Mouse (Mus musculus) ES-Bruce4 (cell line): Measurements from ENCODE around the gene Pacs2. TPM values are rescaled to one million over a fixed set of nuclear protein-coding genes. Genes with fewer than 3 reads are reported as not detected.

Experiments
- H3K27ac ChIP-seq: 2 replicates; pipeline ENCODE4 v1.5.1; 2012; ENCODE audit warnings: low read length, inconsistent platforms; ENCODE audit not compliant: insufficient read depth
- H3K27me3 ChIP-seq: 2 replicates; pipeline ENCODE4 v1.6.1; 2012; ENCODE audit warnings: mild to moderate bottlenecking, low read length, inconsistent platforms; ENCODE audit not compliant: control insufficient read depth, poor library complexity, insufficient read depth, severe bottlenecking
- H3K36me3 ChIP-seq: 2 replicates; pipeline ENCODE4 v1.6.1; 2012; ENCODE audit warnings: inconsistent platforms, mild to moderate bottlenecking, low read length, moderate library complexity; ENCODE audit not compliant: control insufficient read depth, poor library complexity, insufficient read depth, severe bottlenecking
- H3K4me1 ChIP-seq: one replicate; pipeline ENCODE4 v1.8.1; 2011; ENCODE audit warnings: low read length; ENCODE audit not compliant: control insufficient read depth, insufficient read depth
- H3K4me3 ChIP-seq: 2 replicates; pipeline ENCODE4 v1.5.1; 2011; ENCODE audit warnings: low read depth, mild to moderate bottlenecking, low read length
- H3K9ac ChIP-seq: 2 replicates; pipeline ENCODE4 v1.6.1; 2012; ENCODE audit warnings: low read depth, mild to moderate bottlenecking, inconsistent platforms; ENCODE audit not compliant: poor library complexity, severe bottlenecking
- H3K9me3 ChIP-seq: replicated peaks from 2 replicates; pipeline ENCODE4 v1.6.1; 2012; ENCODE audit warnings: mild to moderate bottlenecking, low read length, inconsistent platforms; ENCODE audit not compliant: control insufficient read depth, poor library complexity, insufficient read depth, severe bottlenecking
- CTCF ChIP-seq: IDR thresholded peaks from one replicate; pipeline ENCODE4 v1.8.1; 2011; ENCODE audit warnings: low read depth, low read length
- EP300 ChIP-seq: IDR thresholded peaks from 2 replicates; pipeline ENCODE4 v1.6.1; 2011; ENCODE audit warnings: low read depth, low read length; ENCODE audit not compliant: insufficient read depth
- POLR2A ChIP-seq: IDR thresholded peaks from one replicate; pipeline ENCODE4 v1.8.1; 2011; ENCODE audit warnings: low read length; ENCODE audit not compliant: insufficient read depth
- polyA plus RNA-seq: library from polyadenylated mRNA; stranded (reverse); fragments of >200 nt; gene quantifications from 2 replicates; pipeline ENCODE4 v1.2.4, GENCODE M21; 2011; ENCODE audit warnings: low read depth; ENCODE audit not compliant: missing spikeins, insufficient read depth, insufficient read length

Pacs2 gene
- polyA plus RNA-seq, 1 experiment = 23.8 TPM

DNA sequence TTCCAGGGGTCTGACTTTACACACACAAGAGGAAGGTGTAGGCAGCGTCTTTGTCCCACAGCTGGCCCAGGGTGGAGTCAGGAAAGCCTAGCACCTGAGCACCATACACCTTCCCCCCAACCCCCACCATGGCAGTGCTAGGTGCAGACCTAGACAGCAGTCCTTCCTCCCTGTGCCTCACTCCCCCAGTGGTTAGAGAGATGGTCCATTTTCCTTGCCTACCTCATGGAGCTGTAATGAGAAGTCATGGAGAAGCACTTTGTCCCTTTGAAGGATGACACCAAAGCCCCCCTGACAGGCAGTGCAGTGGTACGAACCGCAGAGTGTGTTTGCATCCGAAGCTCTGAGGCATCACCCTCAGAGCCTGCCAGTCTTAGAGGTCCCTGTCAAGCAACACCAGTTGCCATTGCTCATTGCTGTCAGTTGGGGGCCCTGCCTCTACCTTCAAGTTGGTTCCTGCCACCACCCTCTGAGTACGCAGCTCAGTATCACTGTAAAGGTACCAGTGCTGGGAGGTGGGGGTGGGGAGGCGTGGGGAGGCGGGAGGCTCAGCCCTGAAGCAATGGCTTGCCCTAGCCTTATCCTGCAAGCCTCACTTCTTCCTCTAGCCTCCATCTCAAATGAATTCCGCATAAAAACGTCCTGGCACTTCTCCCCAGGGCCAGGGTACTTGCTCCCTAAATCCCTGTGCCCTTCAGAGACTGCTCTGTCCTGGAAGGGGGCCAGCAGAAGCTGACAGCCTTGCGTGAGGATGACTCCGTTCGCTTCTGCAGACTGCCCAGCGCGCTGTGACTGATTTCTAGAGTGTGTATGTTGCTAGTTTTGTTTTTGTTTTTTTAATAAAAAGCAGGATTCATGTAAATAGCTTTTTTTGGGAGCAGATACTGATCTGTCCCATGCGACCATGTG, 59.4 kb downstream of the Pacs2 start:
- no peak for TF ChIP-seq POLR2A
- TF ChIP-seq EP300 = no peak
- peak; percentile 13 for TF ChIP-seq CTCF
- Histone ChIP-seq H3K4me1 (peaks cover 8% of the 10 kb centered on the region), H3K4me3 (peak overlapping the region; percentile 46), H3K9me3 (no peaks in the 10 kb centered on the region), H3K27me3 (no peaks in the 10 kb centered on the region), H3K27ac (peak overlapping the region; percentile 51), H3K36me3 (no peaks in the 10 kb centered on the region), H3K9ac (peak overlapping the region; percentile 74)

DNA sequence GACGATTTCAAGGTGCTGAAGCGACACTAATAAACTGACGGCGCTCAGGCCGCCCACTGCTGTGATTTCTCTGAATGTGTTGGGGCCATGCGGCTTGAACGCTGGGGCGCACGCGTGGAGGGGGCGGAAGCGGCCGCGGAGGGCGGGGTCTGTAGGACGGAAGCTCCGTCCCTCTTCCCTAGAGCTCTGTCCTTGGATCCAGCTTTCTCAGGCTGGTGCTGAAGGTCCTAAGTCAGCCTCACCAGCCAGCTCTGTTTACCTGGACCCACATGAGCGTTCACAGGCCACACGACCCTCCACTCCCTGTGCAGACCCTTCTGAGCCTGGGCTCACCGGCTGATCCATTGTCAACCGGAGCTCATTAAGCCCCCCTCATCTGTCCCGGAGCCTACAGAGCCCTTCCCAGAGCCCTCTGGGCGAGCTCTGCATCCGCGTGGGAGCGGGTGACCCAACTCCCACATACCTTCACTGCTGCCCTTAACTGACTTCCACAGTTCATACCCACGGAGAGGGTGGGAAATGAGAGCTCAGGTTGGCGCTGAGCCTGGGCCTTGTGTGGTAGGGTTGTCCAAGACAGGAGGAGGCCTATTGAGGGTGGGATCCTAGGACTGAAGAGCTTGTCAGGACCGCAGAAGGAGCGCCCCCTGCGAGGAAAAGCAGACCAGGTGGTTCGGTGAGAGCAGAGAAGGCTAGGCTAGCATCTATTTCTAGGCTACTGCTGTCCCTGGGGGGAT, 60.2 kb downstream of the Pacs2 start, which contains the start of gene Tex22:
TSS of gene Tex22 (plus strand) at position 174 of the 734 bp plus-strand sequence.
- H3K36me3 ChIP-seq = no peaks in the 10 kb centered on the region

DNA sequence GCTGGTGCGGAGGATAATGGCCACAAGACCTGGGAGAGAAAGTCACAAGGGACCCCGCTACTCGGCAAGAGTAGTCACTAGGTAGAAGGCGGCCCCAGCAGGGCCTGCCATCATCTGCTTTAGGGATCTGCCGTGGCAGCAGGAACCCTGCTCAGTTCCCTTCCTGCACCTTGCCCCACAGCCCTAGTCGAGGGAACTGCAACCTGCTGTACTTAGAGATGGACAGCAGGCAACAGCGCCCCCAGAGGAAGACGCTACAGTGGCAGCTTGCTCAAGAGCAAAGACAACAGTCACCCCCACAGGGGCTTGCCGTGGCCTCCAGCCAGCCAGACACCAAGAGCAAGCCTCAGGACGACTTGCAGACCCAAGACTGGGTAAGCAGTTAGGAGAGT, 60.8 kb downstream of the Pacs2 start:
- no peak overlapping the region for H3K27ac ChIP-seq
- H3K4me1 ChIP-seq = peaks cover 8% of the 10 kb centered on the region
- TF ChIP-seq EP300 (no peak), CTCF (peak; percentile 91), POLR2A (no peak)
- H3K9ac ChIP-seq = peak overlapping the region; percentile 74
- no peaks in the 10 kb centered on the region for H3K9me3 ChIP-seq
- peak overlapping the region; percentile 85 for H3K4me3 ChIP-seq
- no peaks in the 10 kb centered on the region for H3K27me3 ChIP-seq
- no peaks in the 10 kb centered on the region for H3K36me3 ChIP-seq

More for the DNA sequence above, 60.2 kb downstream of the Pacs2 start, which contains the start of gene Tex22:
- Histone ChIP-seq H3K9ac (peak within 1 kb of the TSS; percentile 74), H3K4me3 (peak within 1 kb of the TSS; percentile 85), H3K27me3 (no peaks in the 10 kb centered on the region), H3K27ac (peak within 1 kb of the TSS; percentile 51), H3K4me1 (peaks cover 8% of the 10 kb centered on the region), H3K9me3 (no peaks in the 10 kb centered on the region)
- TF ChIP-seq EP300 (no peak), CTCF (no peak), POLR2A (no peak)

DNA sequence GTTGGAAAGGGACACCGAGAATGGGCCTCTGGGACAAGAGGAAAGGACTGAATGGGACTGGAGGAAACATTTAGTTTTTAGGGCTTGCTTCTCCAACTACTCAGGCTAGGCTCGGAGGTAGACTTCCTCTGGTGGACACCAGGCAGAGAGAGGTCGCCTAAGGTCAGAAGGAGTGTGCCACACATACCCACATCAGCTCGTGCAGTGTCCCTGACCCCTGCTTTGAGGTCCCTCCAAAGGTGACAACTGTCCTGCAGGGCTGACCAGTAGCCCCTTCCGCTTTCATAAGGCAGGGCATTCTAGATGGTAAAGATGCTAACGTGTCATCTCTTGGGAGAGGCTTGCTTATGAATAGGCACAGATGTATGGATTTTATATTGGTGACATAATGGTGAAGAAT, 61.2 kb downstream of the Pacs2 start:
- no peak overlapping the region for H3K4me3 ChIP-seq
- no peaks in the 10 kb centered on the region for H3K36me3 ChIP-seq
- no peaks in the 10 kb centered on the region for H3K9me3 ChIP-seq
- TF ChIP-seq POLR2A (no peak), EP300 (no peak), CTCF (no peak)
- no peak overlapping the region for H3K9ac ChIP-seq
- peaks cover 8% of the 10 kb centered on the region for H3K4me1 ChIP-seq
- no peaks in the 10 kb centered on the region for H3K27me3 ChIP-seq
- no peak overlapping the region for H3K27ac ChIP-seq

DNA sequence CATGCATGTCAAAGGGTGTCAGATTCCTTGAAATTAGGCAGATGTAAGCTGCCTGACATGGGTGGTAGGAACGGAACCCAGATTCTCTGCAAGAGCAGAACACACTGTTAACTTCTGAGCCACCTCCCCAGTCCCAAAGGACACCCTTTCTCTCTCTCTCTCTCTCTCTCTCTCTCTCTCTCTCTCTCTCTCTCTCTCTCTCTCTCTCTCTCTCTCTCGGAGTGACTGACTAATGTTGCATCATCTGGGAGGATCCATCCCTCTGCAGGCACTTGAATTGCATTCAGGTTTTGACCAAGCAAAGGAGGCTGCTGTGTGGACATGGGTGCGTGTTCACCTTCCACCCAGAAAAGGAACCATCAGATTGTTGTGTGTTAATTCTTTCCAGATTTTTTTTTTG, 73.0 kb downstream of the Pacs2 start:
- no peak overlapping the region for H3K9ac ChIP-seq
- H3K9me3 ChIP-seq = no peaks in the 10 kb centered on the region
- H3K27ac ChIP-seq = no peak overlapping the region
- TF ChIP-seq EP300 (no peak), CTCF (no peak), POLR2A (no peak)
- no peaks in the 10 kb centered on the region for H3K27me3 ChIP-seq
- H3K4me1 ChIP-seq = peaks cover 2% of the 10 kb centered on the region
- H3K36me3 ChIP-seq = no peaks in the 10 kb centered on the region
- no peak overlapping the region for H3K4me3 ChIP-seq

DNA sequence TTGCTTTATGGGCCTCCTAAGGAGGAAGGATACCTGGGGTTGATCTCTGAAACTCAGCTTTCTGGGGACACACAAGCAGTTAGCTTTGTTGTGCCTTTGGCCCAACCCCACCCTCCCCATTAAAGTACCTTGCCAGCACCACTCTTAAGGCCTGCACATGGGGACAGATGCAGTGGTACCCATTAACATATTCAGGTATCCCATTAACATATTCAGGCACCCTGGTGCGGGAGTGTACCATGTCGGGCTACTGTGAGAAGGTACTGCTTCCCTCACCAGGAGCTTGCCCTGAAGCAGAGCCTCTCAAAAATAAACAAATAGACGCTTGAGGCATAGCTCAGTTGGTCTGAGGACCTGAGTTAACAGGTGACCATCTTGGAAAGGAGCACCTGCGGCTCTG, 73.7 kb downstream of the Pacs2 start:
- Histone ChIP-seq H3K9me3 (no peaks in the 10 kb centered on the region), H3K27me3 (no peaks in the 10 kb centered on the region), H3K9ac (no peak overlapping the region), H3K36me3 (no peaks in the 10 kb centered on the region), H3K4me3 (no peak overlapping the region), H3K27ac (no peak overlapping the region), H3K4me1 (peaks cover 2% of the 10 kb centered on the region)
- TF ChIP-seq CTCF = no peak
- no peak for TF ChIP-seq EP300
- TF ChIP-seq POLR2A = no peak
